Mouse (Mus musculus): ENCODE measurements around the gene Armc2. TPM values are rescaled to one million over a fixed set of nuclear protein-coding genes. Genes with fewer than 3 reads are reported as not detected.
"Not testable (repeated sequence)": the region's sequence is repeated elsewhere in the genome, so short reads cannot be mapped to it uniquely, and the experiment has no call there.

Armc2 gene
- total RNA-seq, 2 experiments from 2014 or later: not detected

- ATAC-seq (ENCODE audit: poor library complexity, severe bottlenecking): peak; percentile 44
These were observed 39.6 kb downstream of the Armc2 start for GRCm38 (mm10) chr10:41978403-41979234.

GRCm38 (mm10) chr10:41972676-41973075, 45.6 kb downstream of the Armc2 start:
- ATAC-seq (ENCODE audit: poor library complexity, severe bottlenecking): peak; percentile 75

GRCm38 (mm10) chr10:41967915-41968635, 50.2 kb downstream of the Armc2 start:
- no peak for ATAC-seq (ENCODE audit: poor library complexity, severe bottlenecking)

- peak; percentile 45; the same call in 1 of the 2 replicates for ATAC-seq (ENCODE audit: poor library complexity, severe bottlenecking)
These were observed 55.5 kb downstream of the Armc2 start for GRCm38 (mm10) chr10:41962725-41963124.

- no peak for ATAC-seq (ENCODE audit: poor library complexity, severe bottlenecking)
These were observed 58.4 kb downstream of the Armc2 start for GRCm38 (mm10) chr10:41959808-41960207.

- ATAC-seq (ENCODE audit: poor library complexity, severe bottlenecking): no peak
These were observed 59.5 kb downstream of the Armc2 start for GRCm38 (mm10) chr10:41958677-41959274.

- peak; percentile 38 for ATAC-seq (ENCODE audit: poor library complexity, severe bottlenecking)
These were observed 60.6 kb downstream of the Armc2 start for GRCm38 (mm10) chr10:41957421-41958225.

GRCm38 (mm10) chr10:41953528-41953864, 64.7 kb downstream of the Armc2 start:
- no peak; the same call in none of the 2 replicates for ATAC-seq (ENCODE audit: poor library complexity, severe bottlenecking)

GRCm38 (mm10) chr10:41952850-41953527, 65.3 kb downstream of the Armc2 start:
- peak; percentile 68; the same call in 1 of the 2 replicates for ATAC-seq (ENCODE audit: poor library complexity, severe bottlenecking)

GRCm38 (mm10) chr10:41952354-41952753, 65.9 kb downstream of the Armc2 start:
- ATAC-seq (ENCODE audit: poor library complexity, severe bottlenecking): not testable (repeated sequence)

GRCm38 (mm10) chr10:41939090-41939489, 79.2 kb downstream of the Armc2 start:
- ATAC-seq (ENCODE audit: poor library complexity, severe bottlenecking): no peak

- ATAC-seq (ENCODE audit: poor library complexity, severe bottlenecking): peak; percentile 83
These were observed 81.1 kb downstream of the Armc2 start for GRCm38 (mm10) chr10:41937176-41937575.

- ATAC-seq (ENCODE audit: poor library complexity, severe bottlenecking): no peak
These were observed 82.1 kb downstream of the Armc2 start for GRCm38 (mm10) chr10:41936100-41936499.

- no peak for ATAC-seq (ENCODE audit: poor library complexity, severe bottlenecking)
These were observed 82.8 kb downstream of the Armc2 start for GRCm38 (mm10) chr10:41935476-41935829.

GRCm38 (mm10) chr10:41934633-41935475, 83.4 kb downstream of the Armc2 start:
- ATAC-seq (ENCODE audit: poor library complexity, severe bottlenecking): no peak

- ATAC-seq (ENCODE audit: poor library complexity, severe bottlenecking): 0 out of 2 replicates have a peak, but pooled peaks have one; percentile 39
These were observed 84.7 kb downstream of the Armc2 start for GRCm38 (mm10) chr10:41933536-41933935.

- ATAC-seq (ENCODE audit: poor library complexity, severe bottlenecking): no peak
These were observed 85.3 kb downstream of the Armc2 start for GRCm38 (mm10) chr10:41932943-41933342.

- ATAC-seq (ENCODE audit: poor library complexity, severe bottlenecking): no peak
These were observed 86.3 kb downstream of the Armc2 start for GRCm38 (mm10) chr10:41931962-41932361.

GRCm38 (mm10) chr10:41930966-41931365, 87.3 kb downstream of the Armc2 start:
- no peak for ATAC-seq (ENCODE audit: poor library complexity, severe bottlenecking)

Measured in megakaryocyte, adult 5-6 weeks (primary cell).